Mouse (Mus musculus) thymus, postnatal 0 days (tissue): ENCODE data around the gene Fam102b. TPM values are rescaled to one million over a fixed set of nuclear protein-coding genes. Genes with fewer than 3 reads are reported as not detected.

Source experiments
- DNase-seq: peaks from one replicate; pipeline ENCODE4 v3.0.0-alpha.2; 2015; ENCODE audit warnings: low spot score
- polyA plus RNA-seq: library from polyadenylated mRNA; unstranded; fragments of >200 nt; fragmentation: Nextera tagmentation; extraction: Ambion mirVana; gene quantifications from 2 replicates; pipeline ENCODE4 v1.2.1, GENCODE M21; 2015

Fam102b gene
- 8.1 and 9.5 TPM in 2 replicates for polyA plus RNA-seq

DNA sequence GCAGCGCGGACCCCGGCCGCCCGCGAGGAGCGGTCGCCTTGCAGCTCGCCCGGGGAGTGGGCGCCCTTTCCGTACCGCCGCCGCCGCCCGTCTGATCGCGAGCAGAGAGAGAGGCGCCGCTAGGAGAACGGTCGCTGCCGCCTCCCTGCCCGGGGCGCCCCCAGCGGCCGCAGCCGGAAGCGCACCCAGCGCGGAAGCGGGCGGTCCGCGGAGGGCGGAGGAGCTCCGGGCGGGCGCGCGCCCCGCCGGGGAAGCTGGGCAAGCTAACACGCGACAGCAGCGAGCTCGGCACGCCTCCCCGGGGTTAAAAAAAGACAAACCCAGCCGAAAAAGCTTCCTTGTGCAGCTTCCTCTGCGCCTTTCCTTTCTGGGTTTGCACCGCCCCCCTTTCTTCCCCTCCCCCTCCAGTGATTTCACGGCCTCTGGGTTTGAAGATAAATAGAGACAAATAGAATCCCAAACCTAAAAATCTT is at the start of gene Fam102b:
Gene Fam102b, minus strand, starts transcription at position 93 of the 473 bp plus-strand sequence.
- peak; percentile 95 for DNase-seq

GRCm38 (mm10) chr3:109062989-109063388 is 35.6 kb upstream of the Fam102b start:
- peak; percentile 73 for DNase-seq

- no peak for DNase-seq
Measured at GRCm38 (mm10) chr3:109062391-109062790, 35.0 kb upstream of the Fam102b start.

DNA sequence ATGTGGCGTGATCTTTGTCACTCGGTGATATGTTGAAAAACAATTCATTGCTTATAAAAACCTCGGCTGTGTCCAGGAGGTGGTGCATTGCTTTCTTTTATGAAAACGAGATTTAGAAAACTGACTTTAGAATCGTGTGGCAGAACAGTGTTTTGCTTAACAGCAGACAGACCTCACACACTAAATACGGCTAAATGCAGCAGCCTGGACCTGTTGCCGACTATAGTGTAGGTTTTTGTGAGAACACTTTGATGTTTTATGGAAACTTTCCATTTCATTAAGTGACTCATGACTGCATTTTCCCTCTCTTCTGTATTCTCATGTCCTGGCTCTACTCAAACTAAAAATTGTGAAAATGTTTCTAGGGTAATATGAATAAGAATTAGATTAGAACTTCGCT is 32.5 kb upstream of the Fam102b start:
- no peak for DNase-seq

GRCm38 (mm10) chr3:109051946-109052331 is 24.5 kb upstream of the Fam102b start:
- no peak for DNase-seq

GRCm38 (mm10) chr3:109051056-109051945 is 23.9 kb upstream of the Fam102b start:
- DNase-seq = peak; percentile 8

- DNase-seq = no peak
Measured at GRCm38 (mm10) chr3:109047707-109048283, 20.4 kb upstream of the Fam102b start.

DNA sequence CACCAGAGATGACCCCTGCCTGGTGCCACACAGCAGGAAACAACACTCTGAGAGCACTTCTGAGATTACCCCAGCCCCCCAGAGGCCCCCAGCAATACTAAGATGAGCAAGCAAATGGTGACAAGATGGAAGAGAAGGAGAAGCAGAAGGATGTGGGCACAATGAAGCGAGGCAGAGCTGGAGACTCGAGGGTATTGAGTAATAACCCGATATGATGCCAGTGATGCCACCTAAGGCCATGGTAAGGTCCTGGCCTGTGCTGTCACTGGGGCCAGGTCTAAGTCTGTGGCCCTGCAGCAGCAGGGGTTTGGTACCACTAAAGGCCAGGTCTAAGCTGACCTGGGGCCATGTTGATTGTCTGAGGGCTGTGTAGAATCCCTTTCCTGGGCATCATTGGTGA is 19.0 kb upstream of the Fam102b start:
- DNase-seq = no peak

- no peak for DNase-seq
Measured at GRCm38 (mm10) chr3:109043395-109043794, 16.0 kb upstream of the Fam102b start.

DNA sequence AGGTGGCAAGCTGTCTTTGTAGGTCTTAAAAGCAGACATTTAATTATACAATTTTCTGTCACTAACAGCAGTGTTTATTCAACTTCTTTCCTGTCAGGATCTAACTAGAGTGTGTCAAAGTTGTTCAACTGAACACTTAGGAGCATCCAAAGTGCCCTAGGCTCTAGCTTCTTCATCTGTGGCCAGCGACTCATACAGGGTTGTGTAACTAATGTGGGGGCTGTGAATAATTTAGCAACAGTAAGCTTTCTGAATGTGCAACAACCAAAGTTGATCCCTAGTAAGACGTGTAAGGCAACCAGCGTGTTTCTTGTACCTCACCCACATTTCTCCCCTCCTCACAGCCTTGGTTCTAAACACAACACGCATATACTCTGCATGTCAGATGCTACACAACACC is 13.5 kb upstream of the Fam102b start:
- DNase-seq = no peak

DNA sequence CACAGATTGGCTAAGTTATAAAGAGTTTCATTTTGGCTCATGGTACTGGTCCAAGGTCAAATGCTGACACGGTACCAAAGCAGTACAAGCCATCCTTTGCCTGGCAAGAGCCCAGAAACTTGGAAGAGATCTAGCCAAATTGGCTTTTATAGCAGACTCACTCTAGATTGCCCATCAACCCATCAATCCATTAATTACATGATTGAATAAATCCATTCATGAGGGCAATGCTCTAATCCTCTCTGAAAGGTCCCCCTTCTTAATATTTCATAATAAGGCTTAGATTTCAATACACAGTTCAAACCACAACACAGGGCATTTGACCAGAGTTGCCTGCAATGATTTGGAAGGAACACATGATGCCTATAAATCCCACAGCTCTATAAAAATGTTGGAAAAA is 7.0 kb upstream of the Fam102b start:
- no peak for DNase-seq

GRCm38 (mm10) chr3:109032306-109032705 is 4.9 kb upstream of the Fam102b start:
- DNase-seq = no peak

DNA sequence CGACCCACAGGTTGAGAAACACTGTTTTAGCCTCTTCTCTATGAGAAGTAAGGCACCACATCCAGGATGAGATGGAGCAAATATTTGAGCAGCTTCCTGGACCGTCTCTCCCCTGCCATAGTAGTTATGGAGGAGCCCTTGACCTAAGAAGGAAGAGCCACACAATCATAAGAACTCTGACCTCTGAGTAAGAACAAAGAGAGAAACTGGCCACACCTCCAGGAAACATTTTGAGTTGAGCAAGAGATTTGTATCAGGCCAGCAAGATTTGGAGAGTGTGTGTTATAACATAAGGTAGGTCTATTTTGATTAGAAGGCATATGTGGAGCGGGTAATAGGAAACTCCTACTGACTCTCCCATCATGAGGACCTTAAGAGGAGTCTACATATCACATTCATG is 4.2 kb upstream of the Fam102b start:
- DNase-seq = no peak

DNA sequence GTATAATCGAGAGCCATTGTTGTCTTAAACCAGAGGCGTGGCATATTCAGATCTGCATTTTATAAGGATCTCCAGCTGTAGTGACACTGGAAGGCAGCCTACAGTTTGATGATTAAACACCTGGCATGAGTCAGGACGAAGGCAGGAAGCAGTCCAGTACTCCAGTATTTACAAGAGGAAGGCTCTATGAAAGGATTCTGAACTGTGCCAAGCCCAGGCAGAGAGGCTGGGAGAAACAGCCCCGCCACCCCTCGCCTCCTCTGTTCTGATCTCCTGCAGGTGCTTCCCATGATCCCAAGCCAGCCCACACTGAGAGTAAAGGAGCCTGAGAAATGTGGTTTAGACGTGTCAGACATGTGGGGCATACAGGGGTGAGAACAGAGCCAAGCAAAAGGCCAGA is 3.4 kb upstream of the Fam102b start:
- no peak for DNase-seq

- no peak for DNase-seq
Measured at GRCm38 (mm10) chr3:109029661-109030060, 2.3 kb upstream of the Fam102b start.

GRCm38 (mm10) chr3:109026991-109027470 is 376 bp downstream of the Fam102b start:
- DNase-seq = no peak

GRCm38 (mm10) chr3:109026462-109026990 is 881 bp downstream of the Fam102b start:
- peak; percentile 22 for DNase-seq

DNA sequence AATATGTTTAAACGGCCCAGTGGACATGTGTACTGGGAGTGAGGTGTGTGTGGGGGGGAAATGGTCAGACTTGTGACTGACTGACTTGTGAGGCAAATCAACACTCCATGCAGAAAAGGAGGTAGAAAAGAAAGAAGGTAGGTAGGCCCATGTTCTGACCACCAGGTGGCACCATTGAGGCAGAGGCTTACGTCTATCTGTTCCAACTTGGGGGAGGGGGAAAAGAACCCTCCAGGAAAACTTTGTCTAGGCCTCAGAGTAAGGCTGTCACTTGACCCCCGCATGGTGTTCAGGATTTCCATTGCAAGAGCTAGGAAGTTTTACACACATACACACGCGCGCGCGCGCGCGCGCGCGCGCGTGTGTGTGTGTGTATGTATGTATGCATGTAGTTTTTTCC is 1.8 kb downstream of the Fam102b start:
- DNase-seq = peak; percentile 84

GRCm38 (mm10) chr3:109023066-109023465 is 4.3 kb downstream of the Fam102b start:
- DNase-seq = no peak

GRCm38 (mm10) chr3:109021720-109022516 is 5.5 kb downstream of the Fam102b start:
- DNase-seq = no peak

DNA sequence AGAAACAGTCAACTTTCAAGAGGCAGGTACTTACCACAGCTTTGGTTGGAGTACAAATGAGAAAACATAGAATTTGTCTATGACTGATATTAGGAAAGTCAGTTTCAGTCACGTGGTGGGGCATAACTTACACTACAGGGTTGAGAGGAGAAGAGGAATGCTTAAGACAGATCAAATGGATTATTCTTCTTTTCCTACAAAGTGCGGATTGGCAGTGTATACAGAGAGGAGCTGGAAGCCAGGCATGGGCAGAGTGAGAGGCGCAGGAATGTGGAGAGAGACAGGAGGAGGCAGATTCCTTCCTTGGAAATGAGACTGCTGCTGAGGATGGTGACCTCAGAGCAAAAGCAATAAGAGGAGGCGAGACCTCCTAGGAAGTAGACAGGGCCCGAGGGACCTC is 9.1 kb downstream of the Fam102b start:
- no peak for DNase-seq
